9 mouse cellular contexts compared by ENCODE assay signal in the genomic region with DNA sequence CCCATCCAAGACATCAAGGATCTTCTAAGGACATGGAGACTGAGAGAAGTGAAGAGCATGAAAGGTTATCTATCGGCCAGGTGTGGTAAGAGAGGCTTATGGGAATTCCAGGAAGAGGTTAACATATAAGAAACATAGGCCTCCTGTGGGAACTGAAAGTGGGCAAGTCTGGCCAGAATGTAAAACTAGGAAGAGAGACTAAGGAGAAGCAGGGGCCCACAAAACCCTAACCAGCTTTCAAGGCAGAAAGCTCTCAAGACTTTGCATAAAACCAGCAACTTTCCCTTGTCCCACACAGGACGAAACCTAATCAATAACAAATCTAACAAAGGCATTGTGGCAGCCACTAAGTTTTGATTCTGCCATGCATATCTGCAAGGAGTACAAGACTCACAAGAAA. TPM values are rescaled to one million over a fixed set of nuclear protein-coding genes. Genes with fewer than 3 reads are reported as not detected.
DNase-seq lines count a peak whose midpoint lies in the region; ATAC-seq and TF ChIP-seq lines count a peak whose summit lies in the region.
"Had no signal": no experiment of that assay in that cellular context is flagged by ENCODE, and none has a peak within 500 bp of the region (broad histone marks: within the 10 kb centered on the region; RNA-seq: fewer than 3 reads in every experiment).

No protein-coding gene starts in this region.

- H3K79me2 ChIP-seq in CH12.LX (replicated peaks; ENCODE audit: control insufficient read depth, extremely low read depth, insufficient read depth, poor library complexity, severe bottlenecking) = peaks cover 36% of the 10 kb centered on the region

- dilution Hi-C loops in CH12.LX (cut with MboI; ENCODE audit: extremely low pct_ligation_motif_present, extremely low pct_unique_long_range_greater_than_20kb, low sequenced_read_pairs) = no loop called here

- no peak for ATAC-seq in forebrain, embryonic 16.5 days
- no peak for ATAC-seq in liver, postnatal 0 days
- ATAC-seq in cerebellum, adult (ENCODE audit: insufficient number of reproducible peaks, low FRiP score, low TSS enrichment) = no peak

- no peak for DNase-seq in heart, embryonic 10.5 days (ENCODE audit: low spot score)
- no peak for DNase-seq in heart, postnatal 10 days
- DNase-seq in CH12.LX (ENCODE audit: extremely low read depth) = no peak
- no peak for DNase-seq in liver, postnatal 0 days
- no peak for DNase-seq in thymus, postnatal 4 days
- no peak for DNase-seq in adrenal gland, adult 2 months
- DNase-seq: kidney, adult 8-10 months had no signal

- H3K27me3 ChIP-seq in heart, embryonic 10.5 days (ENCODE audit: insufficient read depth, poor library complexity, severe bottlenecking) = no peaks in the 10 kb centered on the region
- H3K27me3 ChIP-seq in CH12.LX (replicated peaks) = peaks cover 3% of the 10 kb centered on the region
- H3K27me3 ChIP-seq in forebrain, embryonic 16.5 days (replicated peaks; ENCODE audit: control insufficient read depth, insufficient read depth, low read length) = no peaks in the 10 kb centered on the region
- no peaks in the 10 kb centered on the region for H3K27me3 ChIP-seq in liver, postnatal 0 days (ENCODE audit: insufficient read depth, low read length)

- WGBS in heart, embryonic 10.5 days = 78% methylated on average over 2 of the region's 2 CpGs
- 72% methylated on average over 2 of the region's 2 CpGs for WGBS in forebrain, embryonic 16.5 days
- WGBS in liver, postnatal 0 days (ENCODE audit: insufficient replicate concordance) = 35% methylated on average over 2 of the region's 2 CpGs

- peak overlapping the region; percentile 83 for H3K4me2 ChIP-seq in CH12.LX (ENCODE audit: insufficient read depth, low read depth, poor library complexity, severe bottlenecking)
- H3K4me2 ChIP-seq in forebrain, embryonic 16.5 days (ENCODE audit: low read length) = peak overlapping the region; percentile 93
- H3K4me2 ChIP-seq in liver, postnatal 0 days (ENCODE audit: low read depth, low read length) = peak overlapping the region; percentile 97

- TF ChIP-seq CTCF in CH12.LX (conservative IDR thresholded peaks at IDR 0.05 in 1 of 2, IDR thresholded peaks at IDR 0.05 in 1 of 2; ENCODE audit: low read depth in 2 of 2, low read length in 2 of 2) = no peak
- TF ChIP-seq CTCF in liver, postnatal 0 days (IDR thresholded peaks at IDR 0.05; ENCODE audit: low read depth) = no peak

- TF ChIP-seq RAD21 in CH12.LX (IDR thresholded peaks at IDR 0.05; ENCODE audit: low read depth, low read length) = no peak

- in situ Hi-C loops in CH12.LX (cut with MboI; ENCODE audit: low pct_ligation_motif_present, low pct_unique_long_range_greater_than_20kb, low sequenced_read_pairs) = no loop called here

- H3K36me3 ChIP-seq in heart, embryonic 10.5 days = no peaks in the 10 kb centered on the region
- peaks cover 0 to 39% of the 10 kb centered on the region in 2 experiments for H3K36me3 ChIP-seq in CH12.LX (replicated peaks in 1 of 2; ENCODE audit: control insufficient read depth in 1 of 2, insufficient read depth in 1 of 2, low read length in 1 of 2)
- no peaks in the 10 kb centered on the region for H3K36me3 ChIP-seq in forebrain, embryonic 16.5 days (ENCODE audit: control insufficient read depth, insufficient read depth)
- H3K36me3 ChIP-seq in liver, postnatal 0 days (replicated peaks; ENCODE audit: insufficient read depth, low read length) = no peaks in the 10 kb centered on the region; the same call in 1 of the 2 replicates

- TF ChIP-seq EP300 in CH12.LX (IDR thresholded peaks at IDR 0.05; ENCODE audit: low read length) = peak; percentile 51
- TF ChIP-seq EP300 in liver, postnatal 0 days (IDR thresholded peaks at IDR 0.05; ENCODE audit: low read depth) = no peak

- no peak overlapping the region for H3K27ac ChIP-seq in heart, embryonic 10.5 days
- H3K27ac ChIP-seq in CH12.LX (ENCODE audit: insufficient read depth, low read depth) = peak overlapping the region; percentile 22; the same call in 1 of the 2 replicates
- H3K27ac ChIP-seq in forebrain, embryonic 16.5 days (ENCODE audit: low read length) = no peak overlapping the region
- peak overlapping the region; percentile 42; the same call in 1 of the 2 replicates for H3K27ac ChIP-seq in liver, postnatal 0 days (ENCODE audit: low read depth)

- intact Hi-C loops in heart, postnatal 10 days (cut with DNase I) = loop anchor here (2.0 to 5.0 kb wide), 2 partner anchors 27 to 36 kb away; no protein-coding TSS in a partner anchor

- peaks cover 45% of the 10 kb centered on the region for H3K4me1 ChIP-seq in heart, embryonic 10.5 days
- peaks cover 25 to 58% of the 10 kb centered on the region in 2 experiments for H3K4me1 ChIP-seq in CH12.LX (ENCODE audit: control insufficient read depth in 1 of 2, insufficient read depth in 2 of 2)
- peaks cover 30% of the 10 kb centered on the region for H3K4me1 ChIP-seq in forebrain, embryonic 16.5 days (replicated peaks; ENCODE audit: control insufficient read depth, insufficient read depth, low read length)
- peaks cover 45% of the 10 kb centered on the region for H3K4me1 ChIP-seq in liver, postnatal 0 days (ENCODE audit: insufficient read depth)

- peak overlapping the region; percentile 66 for H3K4me3 ChIP-seq in heart, embryonic 10.5 days
- H3K4me3 ChIP-seq in CH12.LX (replicated peaks in 1 of 3; ENCODE audit: low read depth in 2 of 3, low read length in 2 of 3, poor library complexity in 1 of 3) = peak overlapping the region; percentile 36 to 80 (median 78)
- H3K4me3 ChIP-seq in forebrain, embryonic 16.5 days (replicated peaks; ENCODE audit: low read length) = no peak overlapping the region
- H3K4me3 ChIP-seq in liver, postnatal 0 days (ENCODE audit: low read depth, low read length) = peak overlapping the region; percentile 65

- no peak for TF ChIP-seq POLR2A in CH12.LX (IDR thresholded peaks at IDR 0.05; ENCODE audit: low read depth, low read length)

- H3K9me3 ChIP-seq in heart, embryonic 10.5 days = no peaks in the 10 kb centered on the region
- H3K9me3 ChIP-seq in CH12.LX (replicated peaks; ENCODE audit: low read length) = no peaks in the 10 kb centered on the region
- no peaks in the 10 kb centered on the region for H3K9me3 ChIP-seq in forebrain, embryonic 16.5 days (ENCODE audit: control insufficient read depth, low read length)
- no peaks in the 10 kb centered on the region for H3K9me3 ChIP-seq in liver, postnatal 0 days (ENCODE audit: low read length)

- H3K9ac ChIP-seq in CH12.LX (ENCODE audit: insufficient read depth, low read depth) = peak overlapping the region; percentile 72; the same call in 1 of the 2 replicates
- no peak overlapping the region for H3K9ac ChIP-seq in forebrain, embryonic 16.5 days (replicated peaks; ENCODE audit: low read depth, low read length)
- H3K9ac ChIP-seq in liver, postnatal 0 days (replicated peaks) = peak overlapping the region; percentile 50

TF ChIP-seq in CH12.LX, 34 proteins besides CTCF, POLR2A, EP300 and RAD21 (continues in another document):
- TF ChIP-seq MAX (IDR thresholded peaks at IDR 0.05; ENCODE audit: low read length) = no peak
- TF ChIP-seq ZC3H11A (IDR thresholded peaks at IDR 0.05; ENCODE audit: low read depth, low read length) = no peak
- no peak for TF ChIP-seq ZNF384 (IDR thresholded peaks at IDR 0.05; ENCODE audit: low read depth, low read length)
- TF ChIP-seq E2F4 (IDR thresholded peaks at IDR 0.05; ENCODE audit: insufficient replicate concordance, low read depth, low read length) = no peak
- peak; percentile 55; the same call in 1 of the 2 replicates for TF ChIP-seq TCF12 (IDR thresholded peaks at IDR 0.05; ENCODE audit: low read depth, low read length)
- peak; percentile 14; the same call in 1 of the 2 replicates for TF ChIP-seq MEF2A (IDR thresholded peaks at IDR 0.05; ENCODE audit: borderline replicate concordance, low read depth, low read length)
- no peak for TF ChIP-seq PAX5 (IDR thresholded peaks at IDR 0.05; ENCODE audit: low read length)
- TF ChIP-seq KAT2A (IDR thresholded peaks at IDR 0.05; ENCODE audit: insufficient replicate concordance, low read length) = no peak
- TF ChIP-seq CHD1 (IDR thresholded peaks at IDR 0.05; ENCODE audit: low read depth, low read length) = no peak
- TF ChIP-seq RCOR1 (conservative IDR thresholded peaks at IDR 0.05; ENCODE audit: low read depth, low read length) = no peak
- 0 out of 2 replicates have a peak, but pooled peaks have one; percentile 52 for TF ChIP-seq BHLHE40 (IDR thresholded peaks at IDR 0.05; ENCODE audit: low read depth, low read length)
- TF ChIP-seq ZKSCAN1 (IDR thresholded peaks at IDR 0.05; ENCODE audit: borderline replicate concordance, low read depth, low read length) = no peak
- no peak for TF ChIP-seq NELFE (IDR thresholded peaks at IDR 0.05; ENCODE audit: low read depth, low read length)
- TF ChIP-seq USF1 (IDR thresholded peaks at IDR 0.05; ENCODE audit: low read depth, low read length) = no peak
- TF ChIP-seq TBP (conservative IDR thresholded peaks at IDR 0.05; ENCODE audit: low read depth, low read length) = no peak
- TF ChIP-seq NRF1 (IDR thresholded peaks at IDR 0.05; ENCODE audit: low read depth, low read length) = no peak
- TF ChIP-seq UBTF (IDR thresholded peaks at IDR 0.05; ENCODE audit: low read depth, low read length) = no peak
- no peak for TF ChIP-seq CHD2 (IDR thresholded peaks at IDR 0.05; ENCODE audit: low read length)

RNA-seq across cellular contexts. Expression of a gene that starts 1.4 kb away (rescaled TPM):
- polyA plus RNA-seq in heart, embryonic 10.5 days (2016; fragmentation: Nextera tagmentation; extraction: Ambion mirVana) = 42.7 and 50.2 TPM in 2 replicates
- 10 to 100 TPM; 27.6 to 29.5 TPM for total RNA-seq in heart, postnatal 10 days (2021)
- 26.4 and 27.6 TPM in 2 replicates for total RNA-seq in CH12.LX (2012; rRNA removed)
- total RNA-seq in CH12.LX (2014; rRNA removed) = 34.8 and 38.0 TPM in 2 replicates
- polyA plus RNA-seq in CH12.LX (2012; ENCODE audit: insufficient read length, low read depth) = 26.4 and 28.6 TPM in 2 replicates
- 100 and 105 TPM in 2 replicates for polyA plus RNA-seq in forebrain, embryonic 16.5 days (2015; fragmentation: Nextera tagmentation; extraction: Ambion mirVana)
- polyA plus RNA-seq in liver, postnatal 0 days (2015; fragmentation: Nextera tagmentation; extraction: Ambion mirVana) = 10.8 and 12.2 TPM in 2 replicates
- total RNA-seq in adrenal gland, adult 2 months (2021) = 10 to 100 TPM; 24.0 to 28.3 TPM
- 15.9 and 16.5 TPM in 2 replicates for polyA plus RNA-seq in adrenal gland, adult 2 months (2012; rRNA removed)

RNA-seq across cellular contexts. Expression of a gene that starts 1.5 kb away (rescaled TPM):
- 24.0 and 27.0 TPM in 2 replicates for polyA plus RNA-seq in heart, embryonic 10.5 days (2016; fragmentation: Nextera tagmentation; extraction: Ambion mirVana)
- total RNA-seq in heart, postnatal 10 days (2021) = 10 to 100 TPM; 22.4 to 24.2 TPM
- 5.8 and 6.7 TPM in 2 replicates for total RNA-seq in CH12.LX (2012; rRNA removed)
- 6.3 and 7.4 TPM in 2 replicates for total RNA-seq in CH12.LX (2014; rRNA removed)
- polyA plus RNA-seq in CH12.LX (2012; ENCODE audit: insufficient read length, low read depth) = 43.7 and 56.1 TPM in 2 replicates
- 9.5 and 9.8 TPM in 2 replicates for polyA plus RNA-seq in forebrain, embryonic 16.5 days (2015; fragmentation: Nextera tagmentation; extraction: Ambion mirVana)
- 6.0 and 6.8 TPM in 2 replicates for polyA plus RNA-seq in liver, postnatal 0 days (2015; fragmentation: Nextera tagmentation; extraction: Ambion mirVana)
- total RNA-seq in adrenal gland, adult 2 months (2021) = 10 to 100 TPM; 52.9 to 58.3 TPM
- 54.8 and 62.0 TPM in 2 replicates for polyA plus RNA-seq in adrenal gland, adult 2 months (2012; rRNA removed)

Comparison
In these comparisons a context has a peak if more than half of its experiments do, and no peak if none do; other contexts are left out.
1. H3K27ac ChIP-seq: peak in CH12.LX (single experiment) and liver, postnatal 0 days (single experiment); none in heart, embryonic 10.5 days (single experiment) and forebrain, embryonic 16.5 days (single experiment).
2. Peak in every context shown above with its lines, with median percentiles within 50 percentile points of each other: H3K4me2 ChIP-seq.